Mouse (Mus musculus) ES-E14 (cell line): Measurements from ENCODE around the gene Rnf128. TPM values are rescaled to one million over a fixed set of nuclear protein-coding genes. Genes with fewer than 3 reads are reported as not detected.

Source experiments
- DNase-seq: peaks from one replicate; pipeline ENCODE4 v3.0.0-alpha.2; 2013; ENCODE audit warnings: low read depth, low spot score
- H3K27ac ChIP-seq: 2 replicates; pipeline ENCODE4 v1.5.1; 2012; ENCODE audit warnings: low read depth, mild to moderate bottlenecking, low read length, moderate library complexity, mixed read lengths; ENCODE audit not compliant: poor library complexity, insufficient read depth, severe bottlenecking
- H3K36me3 ChIP-seq: 2 replicates; pipeline ENCODE4 v1.6.1; 2012; ENCODE audit warnings: mild to moderate bottlenecking, low read length, moderate library complexity, mixed read lengths; ENCODE audit not compliant: control insufficient read depth, poor library complexity, insufficient read depth, severe bottlenecking
- H3K4me1 ChIP-seq, 2 experiments: fragments of 150-350 bp in 1 of 2; sonication (generic) in 1 of 2; 2 replicates each; pipeline ENCODE4 v1.6.1; 2012; ENCODE audit warnings: low read length in 2 of 2, mild to moderate bottlenecking in 1 of 2, mixed read lengths in 1 of 2; ENCODE audit not compliant: control insufficient read depth in 2 of 2, insufficient read depth in 2 of 2, poor library complexity in 1 of 2
- H3K4me3 ChIP-seq, 2 experiments: fragments of 150-350 bp in 1 of 2; sonication (generic) in 1 of 2; 2 replicates each; pipeline ENCODE4 v1.5.1; 2012; ENCODE audit warnings: low read length in 2 of 2, low read depth in 1 of 2, mild to moderate bottlenecking in 1 of 2, mixed read lengths in 1 of 2; ENCODE audit not compliant: insufficient read depth in 1 of 2, poor library complexity in 1 of 2, severe bottlenecking in 1 of 2
- H3K9ac ChIP-seq: 2 replicates; pipeline ENCODE4 v1.6.1; 2012; ENCODE audit warnings: low read depth, mild to moderate bottlenecking, low read length, mixed read lengths; ENCODE audit not compliant: poor library complexity, insufficient read depth, severe bottlenecking
- H3K9me3 ChIP-seq: fragments of 150-350 bp; sonication (generic); 2 replicates; pipeline ENCODE4 v1.6.1; 2012; ENCODE audit warnings: low read depth, mild to moderate bottlenecking, low read length; ENCODE audit not compliant: control insufficient read depth, insufficient read depth
- CHD2 ChIP-seq: IDR thresholded peaks from 2 replicates; pipeline ENCODE4 v1.6.1; 2014; ENCODE audit warnings: mild to moderate bottlenecking, low read depth, low read length, inconsistent platforms
- HCFC1 ChIP-seq: IDR thresholded peaks from 2 replicates; pipeline ENCODE4 v1.6.1; 2012; ENCODE audit warnings: low read length, inconsistent platforms, borderline replicate concordance; ENCODE audit not compliant: insufficient read depth
- MAFK ChIP-seq: IDR thresholded peaks from 2 replicates; pipeline ENCODE4 v1.6.1; 2014; ENCODE audit warnings: mild to moderate bottlenecking, low read depth, low read length, inconsistent platforms; ENCODE audit not compliant: insufficient read depth
- ZC3H11A ChIP-seq: IDR thresholded peaks from 2 replicates; pipeline ENCODE4 v1.6.1; 2012; ENCODE audit warnings: low read depth, mild to moderate bottlenecking, inconsistent platforms, low read length, borderline replicate concordance
- ZNF384 ChIP-seq: IDR thresholded peaks from 2 replicates; pipeline ENCODE4 v1.6.1; 2012; ENCODE audit warnings: low read depth, low read length, inconsistent platforms
- in situ Hi-C, 2 experiments: fragments of 600-800 bp; cut with MboI; formaldehyde crosslinking; loops; one replicate each; pipeline ENCODE4 v1.15.1; 2025; ENCODE audit warnings: low sequenced_read_pairs in 2 of 2, inconsistent platforms in 1 of 2; ENCODE audit not compliant: unreplicated experiment in 2 of 2
- total RNA-seq: library from RNA; depleted of rRNA; stranded (reverse); fragments of 300-350 nt; gene quantifications from 2 replicates; pipeline ENCODE4 v1.2.3, GENCODE M21; 2012

The Rnf128 gene
- total RNA-seq, 1 experiment: 42.1 TPM

DNA sequence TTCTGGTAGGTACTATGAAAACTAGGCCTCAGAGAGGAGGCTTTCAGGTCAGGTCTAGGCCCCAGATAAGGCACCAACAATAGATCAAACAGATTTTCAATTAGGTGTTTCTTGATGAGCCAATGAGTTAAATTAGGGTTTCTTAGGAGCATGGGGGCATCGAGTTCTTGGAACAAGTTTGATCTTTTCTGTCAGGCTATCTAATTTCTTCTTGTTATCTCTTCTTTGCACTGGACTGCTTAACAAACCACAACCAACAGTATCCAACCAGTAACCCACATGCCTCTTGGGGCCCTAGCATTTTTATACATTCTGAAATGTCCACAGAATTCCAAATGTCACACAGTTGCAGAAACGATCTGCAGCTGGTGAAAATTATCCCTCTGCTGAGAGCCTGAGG is 37.4 kb upstream of the Rnf128 start:
- H3K9ac ChIP-seq: no peak overlapping the region
- H3K4me3 ChIP-seq: no peak overlapping the region
- TF ChIP-seq CHD2 (no peak), ZNF384 (no peak), ZC3H11A (no peak), HCFC1 (no peak), MAFK (no peak)
- H3K27ac ChIP-seq: no peak overlapping the region
- in situ Hi-C loops: no loop called here
- H3K9me3 ChIP-seq: no peaks in the 10 kb centered on the region
- H3K4me1 ChIP-seq: no peaks in the 10 kb centered on the region; a peak in 1 of 4 replicates
- no peaks in the 10 kb centered on the region for H3K36me3 ChIP-seq
- no peak for DNase-seq

DNA sequence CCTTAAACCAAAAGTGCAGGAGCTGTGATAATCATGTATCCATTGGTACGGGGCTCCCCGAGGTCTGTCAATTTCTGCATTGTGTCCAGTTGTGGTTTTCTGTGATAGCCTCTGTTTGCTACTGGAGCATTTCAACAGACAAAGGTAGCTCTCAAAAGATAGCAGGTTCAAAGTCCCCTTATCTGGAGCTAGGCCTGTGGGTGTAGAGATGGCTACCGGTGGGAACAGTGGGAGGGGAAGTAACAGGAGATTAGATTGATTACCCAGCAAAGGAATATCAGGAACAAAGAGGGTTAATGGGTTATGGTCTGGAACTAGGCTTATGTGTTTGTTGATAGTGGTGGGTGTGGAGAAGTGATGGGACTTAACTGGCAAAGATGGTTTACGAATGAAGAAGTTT is 36.1 kb upstream of the Rnf128 start:
- Histone ChIP-seq H3K4me3 (no peak overlapping the region), H3K9me3 (no peaks in the 10 kb centered on the region), H3K9ac (no peak overlapping the region), H3K4me1 (no peaks in the 10 kb centered on the region; a peak in 1 of 4 replicates), H3K27ac (no peak overlapping the region), H3K36me3 (no peaks in the 10 kb centered on the region)
- in situ Hi-C loops: no loop called here
- no peak for TF ChIP-seq ZNF384
- no peak for TF ChIP-seq MAFK
- no peak for TF ChIP-seq CHD2
- no peak for TF ChIP-seq ZC3H11A
- DNase-seq: no peak

DNA sequence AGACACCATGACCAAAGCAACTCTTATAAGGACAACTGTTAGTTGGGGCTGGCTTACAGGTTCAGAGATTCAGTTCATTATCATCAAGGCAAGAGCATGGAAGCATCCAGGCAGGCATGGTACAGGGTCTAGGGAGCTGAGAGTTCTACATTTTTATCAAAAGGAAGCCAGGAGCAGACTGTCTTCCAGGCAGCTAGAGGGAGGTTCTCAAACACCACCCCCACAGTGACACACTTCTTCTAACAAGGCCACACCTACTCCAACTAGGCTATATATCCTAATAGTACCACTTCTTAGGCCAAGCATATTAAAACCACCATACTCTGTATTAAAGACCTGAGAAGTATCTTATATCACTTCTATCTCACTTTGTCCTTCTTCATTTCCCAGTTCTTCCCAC is 33.4 kb upstream of the Rnf128 start:
- Histone ChIP-seq H3K36me3 (no peaks in the 10 kb centered on the region), H3K4me3 (no peak overlapping the region), H3K9ac (no peak overlapping the region), H3K27ac (no peak overlapping the region), H3K9me3 (no peaks in the 10 kb centered on the region), H3K4me1 (no peaks in the 10 kb centered on the region; a peak in 1 of 4 replicates)
- DNase-seq: no peak
- in situ Hi-C loops: no loop called here
- TF ChIP-seq ZNF384: no peak
- no peak for TF ChIP-seq ZC3H11A
- TF ChIP-seq CHD2: no peak
- TF ChIP-seq MAFK: no peak
- no peak for TF ChIP-seq HCFC1

DNA sequence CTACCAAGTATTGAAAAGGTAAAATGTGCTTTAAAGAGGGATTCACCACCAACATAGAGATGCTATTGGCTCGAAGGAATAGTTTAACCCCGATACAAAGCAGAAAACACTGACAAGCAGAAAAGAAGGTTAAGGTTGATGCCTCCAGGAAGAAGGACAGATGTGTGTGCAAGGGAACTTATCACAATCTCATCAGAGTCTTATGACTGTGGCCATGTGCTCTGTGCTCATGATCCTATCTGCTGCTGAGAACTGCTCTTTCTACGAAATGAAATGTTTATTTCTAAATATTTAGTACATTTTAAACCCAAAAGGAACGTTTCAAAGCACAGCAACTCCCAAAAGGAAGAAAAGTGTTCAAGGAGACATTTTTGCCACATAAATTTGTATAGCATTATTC is 30.8 kb upstream of the Rnf128 start:
- H3K4me1 ChIP-seq: no peaks in the 10 kb centered on the region
- no peak for DNase-seq
- no peak overlapping the region for H3K27ac ChIP-seq
- no peaks in the 10 kb centered on the region for H3K9me3 ChIP-seq
- no peak overlapping the region for H3K4me3 ChIP-seq
- H3K36me3 ChIP-seq: no peaks in the 10 kb centered on the region
- TF ChIP-seq ZNF384: no peak
- no peak for TF ChIP-seq ZC3H11A
- TF ChIP-seq MAFK: no peak
- in situ Hi-C loops: no loop called here
- no peak overlapping the region for H3K9ac ChIP-seq

DNA sequence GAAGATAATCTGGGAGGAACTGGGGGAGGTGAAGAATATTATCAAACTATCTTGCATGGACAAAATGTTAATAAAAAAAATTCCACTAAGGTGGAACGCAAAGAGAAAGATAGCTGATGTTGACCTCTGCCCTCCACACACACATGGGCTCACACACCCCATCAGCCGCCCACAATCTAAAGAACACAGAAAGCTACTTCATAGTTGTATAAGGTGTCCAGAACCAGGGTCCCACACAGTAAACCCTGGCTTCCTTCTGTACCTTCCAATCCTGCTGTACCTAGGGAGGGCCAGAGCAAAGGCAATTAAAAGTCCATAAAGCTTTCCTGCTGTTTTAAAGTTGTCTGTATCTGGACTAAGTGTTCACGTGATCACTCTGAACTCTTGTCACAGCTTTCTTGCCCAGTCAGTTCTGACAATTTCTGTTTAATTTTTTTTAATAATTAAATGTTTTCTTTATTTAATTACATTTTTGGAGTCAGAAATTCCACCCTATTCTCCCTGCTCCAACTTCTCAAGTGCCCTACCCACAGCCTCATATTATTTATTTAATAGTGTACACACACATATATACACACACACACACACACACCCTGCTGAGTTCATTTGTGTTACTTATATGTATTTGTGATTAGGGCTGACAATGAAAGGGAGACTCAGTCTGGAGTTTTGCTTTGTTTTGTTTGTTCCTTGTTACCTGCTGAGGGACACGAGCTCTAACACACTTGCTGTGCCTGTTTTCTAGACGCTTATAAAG is 25.3 kb upstream of the Rnf128 start:
- no peak overlapping the region for H3K9ac ChIP-seq
- H3K4me3 ChIP-seq: no peak overlapping the region
- H3K36me3 ChIP-seq: no peaks in the 10 kb centered on the region
- H3K27ac ChIP-seq: no peak overlapping the region
- TF ChIP-seq ZNF384 (no peak), HCFC1 (no peak), MAFK (no peak), ZC3H11A (no peak), CHD2 (no peak)
- DNase-seq: no peak
- in situ Hi-C loops: no loop called here
- no peaks in the 10 kb centered on the region for H3K4me1 ChIP-seq
- H3K9me3 ChIP-seq: no peaks in the 10 kb centered on the region
